Mouse (Mus musculus) MEL (cell line): ENCODE results near the gene March10. TPM values are rescaled to one million over a fixed set of nuclear protein-coding genes. Genes with fewer than 3 reads are reported as not detected.

Experiments used
- DNase-seq: peaks from one replicate; pipeline ENCODE4 v3.0.0; 2011; ENCODE audit warnings: low read depth, low spot score
- H3K27ac ChIP-seq: 2 replicates; pipeline ENCODE4 v1.5.1; 2012; ENCODE audit warnings: low read depth, mild to moderate bottlenecking, control low read depth, low read length, moderate library complexity; ENCODE audit not compliant: control insufficient read depth
- H3K27me3 ChIP-seq, 2 experiments: fragments of 150-350 bp in 1 of 2; sonication (generic) in 1 of 2; 2 replicates each; pipeline ENCODE4 v1.6.1; 2012; ENCODE audit warnings: low read length in 2 of 2, mild to moderate bottlenecking in 2 of 2, improper control_type of control experiment in 1 of 2, moderate library complexity in 1 of 2; ENCODE audit not compliant: insufficient read depth in 2 of 2, control insufficient read depth in 1 of 2
- H3K36me3 ChIP-seq, 2 experiments: 2 replicates each; pipeline ENCODE4 v1.6.1; 2012 to 2014; ENCODE audit warnings: low read length in 2 of 2, improper control_type of control experiment in 1 of 2, inconsistent platforms in 1 of 2, mild to moderate bottlenecking in 1 of 2; ENCODE audit not compliant: insufficient read depth in 2 of 2, control insufficient read depth in 1 of 2
- H3K4me1 ChIP-seq, 2 experiments: fragments of 150-350 bp in 1 of 2; sonication (generic) in 1 of 2; 2 replicates each; pipeline ENCODE4 v1.6.1; 2012; ENCODE audit warnings: low read length in 2 of 2, improper control_type of control experiment in 1 of 2, mild to moderate bottlenecking in 1 of 2; ENCODE audit not compliant: insufficient read depth in 2 of 2, control insufficient read depth in 1 of 2
- H3K4me3 ChIP-seq, 2 experiments: fragments of 150-350 bp in 1 of 2; sonication (generic) in 1 of 2; 2 replicates each; pipeline ENCODE4 v1.5.1; 2012; ENCODE audit warnings: low read depth in 2 of 2, low read length in 2 of 2, mild to moderate bottlenecking in 2 of 2, moderate library complexity in 2 of 2, control low read depth in 1 of 2, improper control_type of control experiment in 1 of 2; ENCODE audit not compliant: control insufficient read depth in 1 of 2, insufficient read depth in 1 of 2
- H3K79me2 ChIP-seq: 2 replicates; pipeline ENCODE4 v1.6.1; 2012; ENCODE audit warnings: mild to moderate bottlenecking, low read length, moderate library complexity; ENCODE audit not compliant: control insufficient read depth, poor library complexity, insufficient read depth
- H3K9ac ChIP-seq: 2 replicates; pipeline ENCODE4 v1.6.1; 2012; ENCODE audit warnings: low read depth, mild to moderate bottlenecking, control low read depth, low read length, moderate library complexity; ENCODE audit not compliant: control insufficient read depth, poor library complexity, severe bottlenecking
- H3K9me3 ChIP-seq: fragments of 150-350 bp; sonication (generic); replicated peaks from 2 replicates; pipeline ENCODE4 v1.6.1; 2012; ENCODE audit warnings: mild to moderate bottlenecking, low read length, improper control_type of control experiment, moderate library complexity; ENCODE audit not compliant: insufficient read depth
- CHD1 ChIP-seq: IDR thresholded peaks from 2 replicates; pipeline ENCODE4 v1.6.1; 2012; ENCODE audit warnings: low read depth, mild to moderate bottlenecking, inconsistent platforms, low read length, improper control_type of control experiment
- CTCF ChIP-seq, 3 experiments: IDR thresholded peaks in 2 of 3; conservative IDR thresholded peaks in 1 of 3; 2 replicates each; pipeline ENCODE4 v1.5.1; 2011 to 2012; ENCODE audit warnings: low read length in 3 of 3, low read depth in 2 of 3, mild to moderate bottlenecking in 2 of 3, improper control_type of control experiment in 1 of 3, inconsistent platforms in 1 of 3, mixed read lengths in 1 of 3, moderate library complexity in 1 of 3; ENCODE audit not compliant: control insufficient read depth in 1 of 3, insufficient read depth in 1 of 3, poor library complexity in 1 of 3, severe bottlenecking in 1 of 3
- ELF1 ChIP-seq: IDR thresholded peaks from 2 replicates; pipeline ENCODE4 v1.6.1; 2014; ENCODE audit warnings: low read depth, mild to moderate bottlenecking, inconsistent platforms, low read length, improper control_type of control experiment, moderate library complexity
- EP300 ChIP-seq, 2 experiments: IDR thresholded peaks; 2 replicates each; pipeline ENCODE4 v1.6.1; 2011; ENCODE audit warnings: improper control_type of control experiment in 2 of 2, low read length in 2 of 2, low read depth in 1 of 2, mild to moderate bottlenecking in 1 of 2
- ETS1 ChIP-seq: IDR thresholded peaks from 2 replicates; pipeline ENCODE4 v1.6.1; 2012; ENCODE audit warnings: low read depth, mild to moderate bottlenecking, inconsistent platforms, low read length, improper control_type of control experiment, moderate library complexity
- GATA1 ChIP-seq: IDR thresholded peaks from 2 replicates; pipeline ENCODE4 v1.6.1; 2011; ENCODE audit warnings: low read depth, low read length, improper control_type of control experiment
- KAT2A ChIP-seq: conservative IDR thresholded peaks from 2 replicates; pipeline ENCODE4 v1.6.1; 2012; ENCODE audit warnings: low read depth, low read length, improper control_type of control experiment, inconsistent platforms
- MAX ChIP-seq: IDR thresholded peaks from 2 replicates; pipeline ENCODE4 v1.6.1; 2011; ENCODE audit warnings: low read length, improper control_type of control experiment
- MYC ChIP-seq: IDR thresholded peaks from 2 replicates; pipeline ENCODE4 v1.6.1; 2011; ENCODE audit warnings: low read depth, mild to moderate bottlenecking, low read length, improper control_type of control experiment, moderate library complexity
- NELFE ChIP-seq: IDR thresholded peaks from 2 replicates; pipeline ENCODE4 v1.6.1; 2011; ENCODE audit warnings: low read depth, low read length, improper control_type of control experiment
- NRF1 ChIP-seq: IDR thresholded peaks from 2 replicates; pipeline ENCODE4 v1.6.1; 2014; ENCODE audit warnings: low read depth, mild to moderate bottlenecking, inconsistent platforms, low read length, improper control_type of control experiment, moderate library complexity; ENCODE audit not compliant: poor library complexity, insufficient read depth, severe bottlenecking
- POLR2A ChIP-seq, 2 experiments: IDR thresholded peaks; 2 replicates each; pipeline ENCODE4 v1.6.1; 2011 to 2012; ENCODE audit warnings: low read length in 2 of 2, mild to moderate bottlenecking in 2 of 2, control low read depth in 1 of 2, improper control_type of control experiment in 1 of 2, low read depth in 1 of 2, moderate library complexity in 1 of 2; ENCODE audit not compliant: control insufficient read depth in 1 of 2, insufficient read depth in 1 of 2, poor library complexity in 1 of 2
- POLR2AphosphoS2 ChIP-seq: IDR thresholded peaks from 2 replicates; pipeline ENCODE4 v1.6.1; 2011; ENCODE audit warnings: low read length, improper control_type of control experiment
- POLR2AphosphoS5 ChIP-seq: IDR thresholded peaks from 2 replicates; pipeline ENCODE4 v1.6.1; 2012; ENCODE audit warnings: low read depth, borderline replicate concordance, mild to moderate bottlenecking, inconsistent platforms, low read length, moderate library complexity, mixed read lengths
- RAD21 ChIP-seq: IDR thresholded peaks from 2 replicates; pipeline ENCODE4 v1.6.1; 2011; ENCODE audit warnings: mild to moderate bottlenecking, low read depth, low read length, improper control_type of control experiment
- SMC3 ChIP-seq: IDR thresholded peaks from 2 replicates; pipeline ENCODE4 v1.6.1; 2011; ENCODE audit warnings: low read depth, low read length, improper control_type of control experiment
- TBP ChIP-seq: IDR thresholded peaks from 2 replicates; pipeline ENCODE4 v1.8.0; 2011; ENCODE audit warnings: low read depth, low read length, improper control_type of control experiment
- UBTF ChIP-seq: IDR thresholded peaks from 2 replicates; pipeline ENCODE4 v1.6.1; 2012; ENCODE audit warnings: low read depth, mild to moderate bottlenecking, inconsistent platforms, low read length, improper control_type of control experiment, moderate library complexity, borderline replicate concordance; ENCODE audit not compliant: insufficient read depth
- USF2 ChIP-seq, 2 experiments: IDR thresholded peaks; 2 replicates each; pipeline ENCODE4 v1.6.1; 2011 to 2012; ENCODE audit warnings: improper control_type of control experiment in 2 of 2, low read length in 2 of 2, borderline replicate concordance in 1 of 2, inconsistent platforms in 1 of 2, low read depth in 1 of 2, mild to moderate bottlenecking in 1 of 2; ENCODE audit not compliant: insufficient read depth in 1 of 2
- ZC3H11A ChIP-seq: IDR thresholded peaks from 2 replicates; pipeline ENCODE4 v1.6.1; 2012; ENCODE audit warnings: low read depth, mild to moderate bottlenecking, inconsistent platforms, low read length, improper control_type of control experiment
- polyA plus RNA-seq, 2 experiments: library from polyadenylated mRNA; stranded (reverse) in 1 of 2; unstranded in 1 of 2; fragments of >175 nt in 1 of 2; fragments of >200 nt in 1 of 2; gene quantifications; 2 replicates each; pipeline versions ENCODE4 v1.2.1 to v1.2.4; 2012; ENCODE audit warnings: low replicate concordance in 2 of 2, low read depth in 1 of 2; ENCODE audit not compliant: insufficient read length in 2 of 2, insufficient read depth in 1 of 2, missing spikeins in 1 of 2
- total RNA-seq: library from RNA; depleted of rRNA; stranded (reverse); fragments of 300-350 nt; gene quantifications from 2 replicates; pipeline ENCODE4 v1.2.3, GENCODE M21; 2012

Gene March10
- total and polyA plus RNA-seq, 3 experiments = not detected

- Histone ChIP-seq H3K9me3 (no peaks in the 10 kb centered on the region), H3K4me3 (no peak overlapping the region), H3K36me3 (no peaks in the 10 kb centered on the region), H3K27ac (no peak overlapping the region), H3K4me1 (no peaks in the 10 kb centered on the region), H3K9ac (no peak overlapping the region), H3K79me2 (no peaks in the 10 kb centered on the region), H3K27me3 (no peaks in the 10 kb centered on the region)
- no peak for DNase-seq
- TF ChIP-seq CHD1 (no peak), POLR2AphosphoS5 (no peak), UBTF (no peak), TBP (no peak), EP300 (IDR thresholded peaks at IDR 0.05; ENCODE audit: low read depth in 1 of 2, low read length in 2 of 2) (no peak)
These were observed 108.0 kb downstream of the March10 start for GRCm38 (mm10) chr11:105348495-105348982.

DNA sequence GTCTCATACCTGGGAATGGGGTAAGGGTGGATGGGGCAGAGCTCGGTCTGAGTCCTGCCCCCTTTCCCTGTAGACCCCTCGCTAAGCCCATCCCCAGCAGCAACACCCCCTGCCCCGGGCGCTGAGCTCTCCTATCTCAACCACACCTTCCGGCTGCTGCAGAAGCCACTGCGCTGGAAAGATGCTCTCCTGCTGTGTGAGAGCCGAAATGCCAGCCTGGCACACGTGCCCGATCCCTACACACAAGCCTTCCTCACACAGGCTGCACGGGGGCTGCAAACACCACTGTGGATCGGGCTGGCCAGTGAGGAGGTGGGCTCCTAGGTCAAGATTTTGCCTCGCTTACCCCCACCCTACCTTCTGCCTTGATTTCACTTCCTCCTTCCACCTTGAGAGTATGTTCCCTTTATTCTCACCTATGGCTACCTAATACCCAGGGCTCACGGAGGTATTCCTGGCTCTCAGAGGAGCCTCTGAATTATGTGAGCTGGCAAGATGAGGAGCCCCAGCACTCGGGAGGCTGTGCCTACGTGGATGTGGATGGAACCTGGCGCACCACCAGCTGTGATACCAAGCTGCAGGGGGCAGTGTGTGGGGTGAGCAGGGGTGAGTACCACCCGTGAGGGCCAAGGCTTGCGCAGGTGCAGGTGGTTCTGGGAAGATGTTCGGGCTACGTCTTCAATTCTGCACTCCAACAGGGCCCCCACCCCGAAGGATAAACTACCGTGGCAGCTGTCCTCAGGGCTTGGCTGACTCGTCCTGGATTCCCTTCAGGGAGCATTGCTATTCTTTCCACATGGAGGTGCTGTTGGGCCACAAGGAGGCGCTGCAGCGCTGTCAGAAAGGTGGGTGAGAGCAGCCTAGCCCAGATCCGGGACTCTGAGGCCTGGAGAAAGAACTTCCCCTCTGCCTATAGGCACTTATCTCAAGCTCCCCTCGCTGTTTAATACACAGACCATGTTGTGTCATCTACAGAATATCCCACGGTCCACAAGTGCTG is 109.1 kb downstream of the March10 start:
- Histone ChIP-seq H3K9ac (no peak overlapping the region), H3K27ac (no peak overlapping the region), H3K27me3 (peaks cover 2 to 4% of the 10 kb centered on the region in 2 experiments; a peak in 3 of 4 replicates), H3K4me1 (no peaks in the 10 kb centered on the region), H3K79me2 (no peaks in the 10 kb centered on the region), H3K4me3 (no peak overlapping the region), H3K9me3 (no peaks in the 10 kb centered on the region), H3K36me3 (no peaks in the 10 kb centered on the region)
- peak; percentile 93 for DNase-seq
- TF ChIP-seq ELF1 (no peak), POLR2A (IDR thresholded peaks at IDR 0.05; ENCODE audit: control insufficient read depth in 1 of 2, insufficient read depth in 1 of 2, low read depth in 1 of 2, low read length in 2 of 2, poor library complexity in 1 of 2) (no peak), MYC (peak; percentile 75; the same call in 1 of the 2 replicates), RAD21 (peak; percentile 97), UBTF (no peak), ETS1 (no peak), KAT2A (no peak), POLR2AphosphoS2 (no peak), CHD1 (no peak), NELFE (no peak), TBP (no peak), ZC3H11A (peak; percentile 92), GATA1 (0 out of 2 replicates have a peak, but pooled peaks have one; percentile 23), MAX (no peak), USF2 (IDR thresholded peaks at IDR 0.05; ENCODE audit: borderline replicate concordance in 1 of 2, insufficient read depth in 1 of 2, low read depth in 1 of 2, low read length in 2 of 2) (no peak), NRF1 (no peak), SMC3 (peak; percentile 98), CTCF (IDR thresholded peaks at IDR 0.05 in 2 of 3, conservative IDR thresholded peaks at IDR 0.05 in 1 of 3; ENCODE audit: control insufficient read depth in 1 of 3, insufficient read depth in 1 of 3, low read depth in 2 of 3, low read length in 3 of 3, poor library complexity in 1 of 3, severe bottlenecking in 1 of 3) (peak; percentile 94 to 99 (median 97))
